Mouse (Mus musculus) lung, postnatal 0 days (tissue): Measurements from ENCODE around the gene Retsat.

Experiments used
- CTCF ChIP-seq: IDR thresholded peaks from 2 replicates; pipeline ENCODE4 v1.5.1; 2016; ENCODE audit warnings: antibody characterized with exemption, mild to moderate bottlenecking
- EP300 ChIP-seq: IDR thresholded peaks from 2 replicates; pipeline ENCODE4 v1.6.1; 2016; ENCODE audit warnings: antibody characterized with exemption, mild to moderate bottlenecking, control low read depth

GRCm38 (mm10) chr6:72654355-72654754, 56.1 kb downstream of the Retsat start:
- no peak for TF ChIP-seq CTCF
- no peak for TF ChIP-seq EP300
